Mouse (Mus musculus) G1E (cell line): ENCODE measurements around the gene Rad9a. TPM values are rescaled to one million over a fixed set of nuclear protein-coding genes. Genes with fewer than 3 reads are reported as not detected.

Experiments
- ATAC-seq: 2 replicates; pipeline ENCODE4 v1.8.0; 2016; ENCODE audit warnings: mild to moderate bottlenecking; ENCODE audit not compliant: insufficient number of reproducible peaks, poor library complexity, low FRiP score, severe bottlenecking; ENCODE audit errors: extremely low read depth
- DNase-seq: peaks from one replicate; pipeline ENCODE4 v3.0.0; 2012; ENCODE audit warnings: low spot score
- H3K27me3 ChIP-seq: 2 replicates; pipeline ENCODE4 v1.6.1; 2012; ENCODE audit warnings: mild to moderate bottlenecking, low read length, inconsistent platforms; ENCODE audit not compliant: insufficient read depth
- H3K36me3 ChIP-seq: replicated peaks from 2 replicates; pipeline ENCODE3; 2012; ENCODE audit warnings: mild to moderate bottlenecking, inconsistent platforms
- H3K4me1 ChIP-seq: 2 replicates; pipeline ENCODE4 v1.6.1; 2012; ENCODE audit warnings: low read depth, low read length, inconsistent platforms, mixed read lengths; ENCODE audit not compliant: insufficient read depth
- H3K4me3 ChIP-seq: 2 replicates; pipeline ENCODE4 v1.5.1; 2012; ENCODE audit warnings: low read depth, mild to moderate bottlenecking, inconsistent platforms, low read length, moderate library complexity, mixed read lengths
- H3K9me3 ChIP-seq: replicated peaks from 2 replicates; pipeline ENCODE4 v1.6.1; 2012; ENCODE audit warnings: inconsistent platforms
- CTCF ChIP-seq: IDR thresholded peaks from 2 replicates; pipeline ENCODE4 v1.5.1; 2012; ENCODE audit warnings: low read depth, low read length, inconsistent platforms, mixed read lengths
- GATA1 ChIP-seq: IDR thresholded peaks from 2 replicates; pipeline ENCODE4 v1.6.1; 2012; ENCODE audit warnings: borderline replicate concordance, low read length, inconsistent platforms, mixed read lengths
- GATA2 ChIP-seq: IDR thresholded peaks from 2 replicates; pipeline ENCODE4 v1.6.1; 2012; ENCODE audit warnings: low read depth, low read length, inconsistent platforms, borderline replicate concordance
- POLR2AphosphoS5 ChIP-seq: IDR thresholded peaks from 2 replicates; pipeline ENCODE4 v1.6.1; 2012; ENCODE audit warnings: low read depth, low read length, inconsistent platforms; ENCODE audit not compliant: insufficient replicate concordance
- TAL1 ChIP-seq: conservative IDR thresholded peaks from 2 replicates; pipeline ENCODE4 v1.6.1; 2012; ENCODE audit warnings: low read depth, low read length, inconsistent platforms, mixed read lengths
- polyA plus RNA-seq: library from polyadenylated mRNA; stranded (reverse); fragments of >175 nt; gene quantifications from 2 replicates; pipeline ENCODE4 v1.2.3, GENCODE M21; 2012
- total RNA-seq, 2 experiments: library from RNA; stranded (forward) in 1 of 2; stranded (reverse) in 1 of 2; fragments of 200-1000 nt in 1 of 2; fragments of >200 nt in 1 of 2; fragmentation: Nextera tagmentation in 1 of 2; gene quantifications; 2 replicates each; pipeline ENCODE4 v1.2.3; 2014 to 2017

Gene Rad9a
- total and polyA plus RNA-seq, 3 experiments, result 27.5 to 61.9 (median 33.6) TPM

- no peaks in the 10 kb centered on the region for H3K27me3 ChIP-seq
- H3K4me1 ChIP-seq, result peaks cover 50% of the 10 kb centered on the region
- H3K4me3 ChIP-seq, result peak overlapping the region; percentile 31; the same call in 1 of the 2 replicates
- no peaks in the 10 kb centered on the region for H3K9me3 ChIP-seq
- DNase-seq, result no peak
- peaks cover 80% of the 10 kb centered on the region for H3K36me3 ChIP-seq
- TF ChIP-seq GATA2 (no peak), GATA1 (no peak), TAL1 (no peak)
- no peak for ATAC-seq
Measured at GRCm38 (mm10) chr19:4159049-4159448, 42.4 kb downstream of the Rad9a start.

GRCm38 (mm10) chr19:4156771-4157170 lies 44.7 kb downstream of the Rad9a start:
- H3K9me3 ChIP-seq, result no peaks in the 10 kb centered on the region
- ATAC-seq, result no peak
- peaks cover 49% of the 10 kb centered on the region for H3K4me1 ChIP-seq
- TF ChIP-seq TAL1 (no peak), POLR2AphosphoS5 (no peak), GATA1 (no peak), GATA2 (no peak), CTCF (no peak)
- no peak overlapping the region for H3K4me3 ChIP-seq
- peaks cover 98% of the 10 kb centered on the region for H3K36me3 ChIP-seq
- H3K27me3 ChIP-seq, result no peaks in the 10 kb centered on the region
- DNase-seq, result no peak

- H3K27me3 ChIP-seq, result no peaks in the 10 kb centered on the region
- no peak for ATAC-seq
- no peak for TF ChIP-seq GATA2
- no peak for TF ChIP-seq TAL1
- TF ChIP-seq POLR2AphosphoS5, result no peak
- no peak for TF ChIP-seq GATA1
- no peak for TF ChIP-seq CTCF
- no peak for DNase-seq
- peaks cover 48% of the 10 kb centered on the region for H3K4me1 ChIP-seq
- H3K9me3 ChIP-seq, result no peaks in the 10 kb centered on the region
- peak overlapping the region; percentile 34; the same call in 1 of the 2 replicates for H3K4me3 ChIP-seq
- peaks cover 98% of the 10 kb centered on the region for H3K36me3 ChIP-seq
Measured at GRCm38 (mm10) chr19:4156073-4156579, 45.3 kb downstream of the Rad9a start.

DNA sequence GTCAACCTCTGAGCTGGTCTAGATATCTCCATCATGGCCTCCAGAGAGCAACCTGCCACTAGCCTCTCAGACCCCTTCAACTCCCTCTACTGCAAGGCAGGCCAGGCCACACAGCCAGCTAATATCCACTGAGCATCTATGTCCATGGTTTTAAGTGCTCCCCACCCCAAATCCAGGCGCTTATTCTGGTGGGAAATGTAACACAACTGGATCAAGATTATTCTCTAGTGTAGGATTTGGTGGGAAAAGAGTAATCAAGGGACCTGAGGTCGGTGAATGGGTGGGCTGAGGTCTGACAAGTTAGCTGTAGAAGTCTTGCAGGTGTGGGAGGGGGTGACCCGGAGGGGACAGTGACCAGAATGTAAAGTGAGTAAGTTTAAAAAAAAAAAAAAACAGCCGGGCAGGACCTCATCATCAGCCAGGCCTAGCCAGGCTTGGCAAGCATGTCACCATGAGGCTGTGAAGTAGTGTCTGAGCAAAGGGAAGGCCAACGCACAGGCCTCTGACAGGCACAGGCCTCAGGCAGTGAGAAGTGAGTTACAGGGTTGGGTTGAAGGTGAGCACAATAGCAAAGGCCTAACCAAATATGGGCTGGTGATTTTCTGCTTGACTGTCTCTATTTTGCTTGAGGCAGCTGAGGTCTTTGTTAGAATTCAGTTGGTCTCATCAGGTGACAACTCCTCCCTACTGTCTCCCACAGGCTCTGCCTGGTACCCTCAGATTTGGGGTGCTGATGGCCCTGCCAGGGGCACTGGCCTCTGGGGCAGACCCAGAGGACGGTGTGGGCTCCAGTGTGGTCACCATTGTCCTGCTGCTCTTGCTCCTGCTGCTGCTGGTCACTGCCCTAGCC lies 46.0 kb downstream of the Rad9a start:
- TF ChIP-seq GATA2, result no peak
- TF ChIP-seq POLR2AphosphoS5, result no peak; the same call in 1 of the 2 replicates
- TF ChIP-seq CTCF, result no peak
- peaks cover 98% of the 10 kb centered on the region for H3K36me3 ChIP-seq
- DNase-seq, result no peak
- peak overlapping the region; percentile 38; the same call in 1 of the 2 replicates for H3K4me3 ChIP-seq
- ATAC-seq, result no peak
- H3K27me3 ChIP-seq, result no peaks in the 10 kb centered on the region
- H3K9me3 ChIP-seq, result no peaks in the 10 kb centered on the region
- peaks cover 50% of the 10 kb centered on the region for H3K4me1 ChIP-seq

GRCm38 (mm10) chr19:4154437-4155222 lies 46.8 kb downstream of the Rad9a start:
- Histone ChIP-seq H3K9me3 (no peaks in the 10 kb centered on the region), H3K4me3 (peak overlapping the region; percentile 38; the same call in 1 of the 2 replicates), H3K36me3 (peaks cover 100% of the 10 kb centered on the region), H3K27me3 (no peaks in the 10 kb centered on the region), H3K4me1 (peaks cover 58% of the 10 kb centered on the region)
- ATAC-seq (peak; percentile 19; the same call in 1 of the 2 replicates), DNase-seq (peak; percentile 40)
- TF ChIP-seq POLR2AphosphoS5 (no peak), GATA1 (no peak), TAL1 (no peak), CTCF (no peak), GATA2 (no peak)

DNA sequence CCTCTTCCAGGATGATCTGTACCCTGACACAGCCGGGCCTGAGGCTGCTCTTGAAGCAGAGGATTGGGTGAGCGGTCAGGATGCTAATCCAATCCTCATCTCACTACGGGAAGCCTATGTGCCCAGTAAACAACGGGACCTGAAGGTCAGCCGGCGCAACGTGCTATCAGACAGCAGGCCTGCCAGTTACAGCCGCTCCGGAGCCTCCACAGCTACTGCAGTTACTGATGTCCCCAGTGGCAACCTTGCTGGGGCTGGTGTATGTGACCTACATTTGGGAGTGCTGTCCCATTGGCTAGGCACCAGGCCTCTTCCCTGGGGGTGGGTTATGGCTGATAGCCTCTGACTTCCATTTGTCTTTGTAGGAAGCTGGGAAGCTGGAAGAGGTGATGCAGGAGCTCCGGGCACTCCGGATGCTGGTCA lies 48.2 kb downstream of the Rad9a start, which contains the start of gene Ptprcap:
Gene Ptprcap, plus strand, starts transcription at position 373 of the 423 bp plus-strand sequence.
- H3K9me3 ChIP-seq, result no peaks in the 10 kb centered on the region
- no peaks in the 10 kb centered on the region for H3K27me3 ChIP-seq
- no peak within 1 kb of the TSS for H3K4me3 ChIP-seq
- no peak for TF ChIP-seq GATA2
- TF ChIP-seq CTCF, result no peak
- TF ChIP-seq TAL1, result no peak
- no peak for TF ChIP-seq POLR2AphosphoS5
- TF ChIP-seq GATA1, result no peak
- peaks cover 92% of the 10 kb centered on the region for H3K36me3 ChIP-seq
- DNase-seq (no peak), ATAC-seq (no peak)
- peaks cover 68% of the 10 kb centered on the region for H3K4me1 ChIP-seq
